Mouse (Mus musculus) liver, embryonic 13.5 days (tissue): ENCODE data around the gene Sik3. TPM values are rescaled to one million over a fixed set of nuclear protein-coding genes. Genes with fewer than 3 reads are reported as not detected.

Experiments
- ATAC-seq: fragments of 200-750 bp; cut with Nextera tagmentation; 2 replicates; pipeline ENCODE4 v1.8.0; 2017; ENCODE audit warnings: low read depth, mild to moderate bottlenecking, moderate number of reproducible peaks, moderate library complexity
- DNase-seq: peaks from one replicate; pipeline ENCODE4 v3.0.0; 2022
- H3K27ac ChIP-seq: fragments of 300-500 bp; sonication (generic); 2 replicates; pipeline ENCODE4 v1.5.1; 2015; ENCODE audit warnings: moderate library complexity, mild to moderate bottlenecking, inconsistent platforms
- H3K27me3 ChIP-seq: fragments of 300-500 bp; sonication (generic); 2 replicates; pipeline ENCODE4 v1.6.1; 2015; ENCODE audit warnings: mild to moderate bottlenecking, inconsistent platforms
- H3K36me3 ChIP-seq: fragments of 300-500 bp; sonication (generic); 2 replicates; pipeline ENCODE4 v1.6.1; 2015; ENCODE audit warnings: mild to moderate bottlenecking, inconsistent platforms
- H3K4me1 ChIP-seq: fragments of 300-500 bp; sonication (generic); replicated peaks from 2 replicates; pipeline ENCODE4 v1.6.1; 2015; ENCODE audit warnings: inconsistent platforms
- H3K4me2 ChIP-seq: fragments of 300-500 bp; sonication (generic); 2 replicates; pipeline ENCODE4 v1.6.1; 2015; ENCODE audit warnings: inconsistent platforms, mild to moderate bottlenecking, moderate library complexity
- H3K4me3 ChIP-seq: fragments of 300-500 bp; sonication (generic); replicated peaks from 2 replicates; pipeline ENCODE4 v1.5.1; 2015; ENCODE audit warnings: mild to moderate bottlenecking, inconsistent platforms
- H3K9ac ChIP-seq: fragments of 300-500 bp; sonication (generic); 2 replicates; pipeline ENCODE4 v1.6.1; 2015; ENCODE audit warnings: mild to moderate bottlenecking, inconsistent platforms
- H3K9me3 ChIP-seq: fragments of 300-500 bp; sonication (generic); replicated peaks from 2 replicates; pipeline ENCODE4 v1.6.1; 2016; ENCODE audit warnings: inconsistent platforms
- WGBS: fragments of 180-500 bp; shearing (Covaris S2); methylation state at CpG from one replicate; pipeline ENCODE4 v1.1.7; 2015; ENCODE audit not compliant: insufficient replicate concordance; 5-methylcytosine and 5-hydroxymethylcytosine counted together
- polyA plus RNA-seq: library from polyadenylated mRNA; unstranded; fragments of >200 nt; fragmentation: Nextera tagmentation; extraction: Ambion mirVana; gene quantifications from 2 replicates; pipeline ENCODE4 v1.2.1, GENCODE M21; 2015

Gene Sik3
- polyA plus RNA-seq, 1 experiment from 2014 or later, result 2.8 TPM

GRCm38 (mm10) chr9:46214276-46214675, 201.7 kb downstream of the Sik3 start:
- Histone ChIP-seq H3K9ac (no peak overlapping the region), H3K9me3 (no peaks in the 10 kb centered on the region), H3K36me3 (peaks cover 22% of the 10 kb centered on the region), H3K27me3 (no peaks in the 10 kb centered on the region), H3K27ac (peak overlapping the region; percentile 76; the same call in 1 of the 2 replicates), H3K4me1 (peaks cover 61% of the 10 kb centered on the region), H3K4me3 (no peak overlapping the region), H3K4me2 (no peak overlapping the region)
- ATAC-seq, result no peak
- no peak for DNase-seq
- WGBS, result 74% methylated on average over 4 of the region's 4 CpGs

- Histone ChIP-seq H3K4me3 (no peak overlapping the region), H3K4me1 (peaks cover 61% of the 10 kb centered on the region), H3K27ac (peak overlapping the region; percentile 76), H3K27me3 (no peaks in the 10 kb centered on the region), H3K9me3 (no peaks in the 10 kb centered on the region), H3K4me2 (peak overlapping the region; percentile 42), H3K9ac (no peak overlapping the region), H3K36me3 (peaks cover 28% of the 10 kb centered on the region)
- no peak for DNase-seq
- WGBS, result 62% methylated on average over 10 of the region's 10 CpGs
- no peak for ATAC-seq
Observed at GRCm38 (mm10) chr9:46214946-46215337, 202.3 kb downstream of the Sik3 start.

- H3K4me3 ChIP-seq, result no peak overlapping the region
- peaks cover 61% of the 10 kb centered on the region for H3K4me1 ChIP-seq
- DNase-seq, result no peak
- peak overlapping the region; percentile 76 for H3K27ac ChIP-seq
- peak overlapping the region; percentile 40; the same call in 1 of the 2 replicates for H3K9ac ChIP-seq
- H3K9me3 ChIP-seq, result no peaks in the 10 kb centered on the region
- peak; percentile 74 for ATAC-seq
- H3K4me2 ChIP-seq, result peak overlapping the region; percentile 42
- no peaks in the 10 kb centered on the region for H3K27me3 ChIP-seq
- H3K36me3 ChIP-seq, result peaks cover 26% of the 10 kb centered on the region
- 9% methylated on average over 11 of the region's 11 CpGs for WGBS
Observed at GRCm38 (mm10) chr9:46215338-46216322, 203.0 kb downstream of the Sik3 start.

- Histone ChIP-seq H3K4me1 (peaks cover 58% of the 10 kb centered on the region), H3K4me2 (peak overlapping the region; percentile 42; the same call in 1 of the 2 replicates), H3K9ac (no peak overlapping the region; the same call in 1 of the 2 replicates), H3K36me3 (peaks cover 26% of the 10 kb centered on the region), H3K4me3 (no peak overlapping the region), H3K27ac (peak overlapping the region; percentile 76), H3K27me3 (no peaks in the 10 kb centered on the region), H3K9me3 (no peaks in the 10 kb centered on the region)
- peak; percentile 38 for ATAC-seq
- 73% methylated on average over 13 of the region's 13 CpGs for WGBS
- DNase-seq, result peak; percentile 19
Observed at GRCm38 (mm10) chr9:46216744-46217470, 204.3 kb downstream of the Sik3 start.

GRCm38 (mm10) chr9:46218176-46218575, 205.6 kb downstream of the Sik3 start:
- Histone ChIP-seq H3K4me2 (no peak overlapping the region), H3K27ac (no peak overlapping the region), H3K36me3 (peaks cover 25% of the 10 kb centered on the region; the same call in 1 of the 2 replicates), H3K27me3 (no peaks in the 10 kb centered on the region), H3K9ac (no peak overlapping the region), H3K9me3 (no peaks in the 10 kb centered on the region), H3K4me3 (no peak overlapping the region), H3K4me1 (peaks cover 55% of the 10 kb centered on the region)
- DNase-seq (no peak), ATAC-seq (no peak)
- 49% methylated on average over 9 of the region's 9 CpGs for WGBS

- H3K36me3 ChIP-seq, result peaks cover 25% of the 10 kb centered on the region; the same call in 1 of the 2 replicates
- H3K27me3 ChIP-seq, result no peaks in the 10 kb centered on the region
- ATAC-seq (no peak), DNase-seq (no peak)
- whole genome bisulfite sequencing, result 68% methylated on average over 6 of the region's 6 CpGs
- H3K27ac ChIP-seq, result no peak overlapping the region
- H3K4me2 ChIP-seq, result no peak overlapping the region
- no peak overlapping the region for H3K9ac ChIP-seq
- peaks cover 35% of the 10 kb centered on the region for H3K4me1 ChIP-seq
- H3K4me3 ChIP-seq, result no peak overlapping the region
- H3K9me3 ChIP-seq, result no peaks in the 10 kb centered on the region
Observed at GRCm38 (mm10) chr9:46223090-46223489, 210.5 kb downstream of the Sik3 start.

- H3K4me2 ChIP-seq, result no peak overlapping the region
- no peak overlapping the region for H3K9ac ChIP-seq
- no peaks in the 10 kb centered on the region for H3K9me3 ChIP-seq
- no peaks in the 10 kb centered on the region for H3K27me3 ChIP-seq
- H3K4me3 ChIP-seq, result no peak overlapping the region
- peaks cover 25% of the 10 kb centered on the region; the same call in 1 of the 2 replicates for H3K36me3 ChIP-seq
- DNase-seq, result no peak
- no peak overlapping the region for H3K27ac ChIP-seq
- 58% methylated on average over 3 of the region's 3 CpGs for WGBS
- peaks cover 32% of the 10 kb centered on the region for H3K4me1 ChIP-seq
- ATAC-seq, result no peak
Observed at GRCm38 (mm10) chr9:46224101-46224500, 211.5 kb downstream of the Sik3 start.

- Histone ChIP-seq H3K4me3 (no peak overlapping the region), H3K9me3 (no peaks in the 10 kb centered on the region), H3K4me1 (peaks cover 33% of the 10 kb centered on the region), H3K36me3 (peaks cover 18% of the 10 kb centered on the region; the same call in 1 of the 2 replicates), H3K27me3 (no peaks in the 10 kb centered on the region), H3K4me2 (no peak overlapping the region), H3K9ac (no peak overlapping the region), H3K27ac (no peak overlapping the region; the same call in 1 of the 2 replicates)
- WGBS, result 44% methylated on average over 5 of the region's 5 CpGs
- ATAC-seq (no peak), DNase-seq (no peak)
Observed at GRCm38 (mm10) chr9:46224945-46225660, 212.5 kb downstream of the Sik3 start.

GRCm38 (mm10) chr9:46227064-46227614, 214.5 kb downstream of the Sik3 start:
- no peak overlapping the region for H3K9ac ChIP-seq
- no peak for DNase-seq
- no peak overlapping the region for H3K4me3 ChIP-seq
- peaks cover 47% of the 10 kb centered on the region for H3K4me1 ChIP-seq
- no peaks in the 10 kb centered on the region for H3K27me3 ChIP-seq
- ATAC-seq, result no peak
- H3K36me3 ChIP-seq, result 0 out of 2 replicates have a peak, but pooled peaks cover 4% of the 10 kb centered on the region
- no peak overlapping the region for H3K4me2 ChIP-seq
- WGBS, result 46% methylated on average over 3 of the region's 3 CpGs
- no peaks in the 10 kb centered on the region for H3K9me3 ChIP-seq
- H3K27ac ChIP-seq, result no peak overlapping the region

- Histone ChIP-seq H3K9ac (peak within 1 kb of the TSS; percentile 64), H3K4me1 (peaks cover 51% of the 10 kb centered on the region), H3K4me3 (peak within 1 kb of the TSS; percentile 57), H3K27ac (peak within 1 kb of the TSS; percentile 60), H3K4me2 (peak within 1 kb of the TSS; percentile 73), H3K9me3 (no peaks in the 10 kb centered on the region), H3K36me3 (no peaks in the 10 kb centered on the region), H3K27me3 (no peaks in the 10 kb centered on the region)
- 36% methylated on average over 9 of the region's 9 CpGs for WGBS
- DNase-seq (peak; percentile 17), ATAC-seq (peak; percentile 75)
Observed at GRCm38 (mm10) chr9:46228491-46228890, 215.9 kb downstream of the Sik3 start, which contains the start of gene Apoa1. Gene Apoa1, plus strand, starts transcription at chr9:46228580.
